In the genomic region with DNA sequence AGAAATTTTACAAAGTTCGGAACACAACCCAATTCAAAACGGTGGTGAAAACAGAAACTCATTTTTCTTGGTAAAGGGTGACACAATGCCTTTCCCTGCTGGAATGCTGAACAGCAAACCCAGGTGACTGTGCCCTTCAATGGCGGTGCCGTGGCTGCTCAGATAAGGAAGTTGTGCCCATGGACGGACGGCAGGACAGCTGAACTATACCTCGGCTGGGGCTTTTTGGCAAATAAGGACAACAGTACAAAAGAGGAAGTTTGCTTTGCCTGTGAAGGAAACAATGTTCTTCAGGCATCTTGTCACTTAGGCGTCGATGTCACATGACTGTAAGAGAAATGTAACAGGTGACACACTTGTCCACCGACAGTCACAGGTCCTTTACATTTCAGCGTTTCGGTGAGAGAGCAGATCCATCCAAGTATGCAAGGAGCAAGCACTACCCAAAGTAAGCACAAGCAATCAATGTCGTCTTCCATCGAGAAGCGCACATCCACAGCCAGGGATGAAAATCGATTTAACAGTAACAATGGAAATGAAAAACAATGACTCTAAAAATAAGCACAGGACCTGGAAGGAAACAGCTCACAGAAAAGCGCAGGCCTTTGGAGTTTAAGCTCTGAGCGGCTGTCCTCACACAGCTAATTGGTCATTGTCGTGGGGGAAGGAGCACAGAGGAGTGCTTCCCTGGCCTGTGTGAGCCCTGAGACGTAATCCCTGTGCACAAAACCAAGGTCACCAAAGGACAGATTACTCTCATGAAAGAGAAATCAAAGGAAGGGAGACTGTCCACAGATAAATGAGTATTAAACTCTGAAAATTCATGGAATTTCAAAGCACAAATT, we compare ENCODE assay signal across 13 mouse cellular contexts.
DNase-seq lines count a peak whose midpoint lies in the region; ATAC-seq and TF ChIP-seq lines count a peak whose summit lies in the region.
"Had no signal": no experiment of that assay in that cellular context is flagged by ENCODE, and none has a peak within 500 bp of the region (broad histone marks: within the 10 kb centered on the region; RNA-seq: fewer than 3 reads in every experiment).

No protein-coding gene starts in this region.

- peaks cover 13% of the 10 kb centered on the region; the same call in 1 of the 2 replicates for H3K36me3 ChIP-seq in kidney, embryonic 15.5 days
- peaks cover 9% of the 10 kb centered on the region; the same call in 1 of the 2 replicates for H3K36me3 ChIP-seq in kidney, embryonic 14.5 days (ENCODE audit: control insufficient read depth, insufficient read depth, low read length)
- H3K36me3 ChIP-seq in heart, postnatal 0 days (replicated peaks; ENCODE audit: control insufficient read depth, insufficient read depth, low read length) = peaks cover 4% of the 10 kb centered on the region; the same call in 1 of the 2 replicates
- no peaks in the 10 kb centered on the region for H3K36me3 ChIP-seq in forebrain, postnatal 0 days (ENCODE audit: insufficient read depth)
- H3K36me3 ChIP-seq in liver, embryonic 11.5 days (ENCODE audit: control insufficient read depth, insufficient read depth, low read length) = no peaks in the 10 kb centered on the region
- H3K36me3 ChIP-seq: forebrain, embryonic 12.5 days; liver, embryonic 15.5 days had no signal

- 72% methylated on average over 20 of the region's 20 CpGs for WGBS in kidney, embryonic 15.5 days
- WGBS in kidney, embryonic 14.5 days = 78% methylated on average over 20 of the region's 20 CpGs
- WGBS in heart, postnatal 0 days = 34% methylated on average over 20 of the region's 20 CpGs
- 46% methylated on average over 20 of the region's 20 CpGs for WGBS in forebrain, postnatal 0 days
- WGBS in liver, embryonic 11.5 days = 57% methylated on average over 20 of the region's 20 CpGs

- no peak overlapping the region for H3K4me3 ChIP-seq in kidney, embryonic 15.5 days (replicated peaks)
- H3K4me3 ChIP-seq in kidney, embryonic 14.5 days (ENCODE audit: low read length) = no peak overlapping the region
- peak overlapping the region; percentile 18; the same call in 1 of the 2 replicates for H3K4me3 ChIP-seq in heart, postnatal 0 days (ENCODE audit: low read depth, low read length)
- H3K4me3 ChIP-seq in forebrain, postnatal 0 days (ENCODE audit: low read depth, low read length) = no peak overlapping the region
- H3K4me3 ChIP-seq in liver, embryonic 11.5 days (ENCODE audit: low read depth, low read length) = no peak overlapping the region
- H3K4me3 ChIP-seq: forebrain, embryonic 12.5 days; liver, embryonic 15.5 days; myocyte had no signal

- H3K4me2 ChIP-seq in kidney, embryonic 15.5 days = no peak overlapping the region
- no peak overlapping the region for H3K4me2 ChIP-seq in kidney, embryonic 14.5 days (replicated peaks; ENCODE audit: low read depth, low read length)
- H3K4me2 ChIP-seq in heart, postnatal 0 days (ENCODE audit: low read depth, low read length) = peak overlapping the region; percentile 40
- H3K4me2 ChIP-seq in forebrain, postnatal 0 days (ENCODE audit: low read depth) = no peak overlapping the region
- H3K4me2 ChIP-seq in liver, embryonic 11.5 days = no peak overlapping the region
- H3K4me2 ChIP-seq: forebrain, embryonic 12.5 days; liver, embryonic 15.5 days had no signal

- DNase-seq in adrenal gland, postnatal 36 days = peak; percentile 36 to 43
- DNase-seq in heart, postnatal 0 days (ENCODE audit: low spot score) = peak; percentile 6
- no peak for DNase-seq in forebrain, postnatal 0 days
- DNase-seq in liver, embryonic 11.5 days (ENCODE audit: low spot score) = no peak
- DNase-seq: gastrocnemius, postnatal 14 days; spleen, adult 18-20 months had no signal

- H3K27me3 ChIP-seq in kidney, embryonic 15.5 days = no peaks in the 10 kb centered on the region
- no peaks in the 10 kb centered on the region for H3K27me3 ChIP-seq in kidney, embryonic 14.5 days (ENCODE audit: control insufficient read depth, insufficient read depth, low read length)
- H3K27me3 ChIP-seq in heart, postnatal 0 days (ENCODE audit: control insufficient read depth, insufficient read depth, low read length) = no peaks in the 10 kb centered on the region
- H3K27me3 ChIP-seq in forebrain, postnatal 0 days (ENCODE audit: insufficient read depth, low read length) = no peaks in the 10 kb centered on the region
- no peaks in the 10 kb centered on the region for H3K27me3 ChIP-seq in liver, embryonic 11.5 days (replicated peaks; ENCODE audit: control insufficient read depth, insufficient read depth, low read length)
- H3K27me3 ChIP-seq: forebrain, embryonic 12.5 days; liver, embryonic 15.5 days had no signal

- ATAC-seq in kidney, embryonic 15.5 days (replicated peaks; ENCODE audit: low FRiP score) = no peak
- no peak for ATAC-seq in kidney, embryonic 14.5 days (ENCODE audit: low FRiP score, low TSS enrichment)
- peak; percentile 91 for ATAC-seq in common myeloid progenitor, adult 5-6 weeks (replicated peaks; ENCODE audit: low read depth, poor library complexity, severe bottlenecking)
- peak; percentile 67 for ATAC-seq in heart, postnatal 0 days (ENCODE audit: insufficient read depth, low read depth)
- ATAC-seq in forebrain, postnatal 0 days = no peak
- ATAC-seq in liver, embryonic 11.5 days (replicated peaks; ENCODE audit: low FRiP score) = no peak
- ATAC-seq: inflammation-experienced regulatory T-cells, adult 6 months had no signal

- peak overlapping the region; percentile 51; the same call in 1 of the 2 replicates for H3K27ac ChIP-seq in kidney, embryonic 15.5 days
- H3K27ac ChIP-seq in kidney, embryonic 14.5 days (ENCODE audit: low read depth, low read length) = no peak overlapping the region
- peak overlapping the region; percentile 71 for H3K27ac ChIP-seq in heart, postnatal 0 days (ENCODE audit: low read depth)
- H3K27ac ChIP-seq in forebrain, postnatal 0 days (ENCODE audit: low read depth, low read length) = no peak overlapping the region
- H3K27ac ChIP-seq in liver, embryonic 11.5 days (ENCODE audit: low read depth, low read length) = no peak overlapping the region
- H3K27ac ChIP-seq: forebrain, embryonic 12.5 days; liver, embryonic 15.5 days had no signal

- TF ChIP-seq CTCF in heart, postnatal 0 days (IDR thresholded peaks at IDR 0.05; ENCODE audit: low read depth) = no peak
- TF ChIP-seq CTCF in forebrain, postnatal 0 days (IDR thresholded peaks at IDR 0.05; ENCODE audit: low read depth) = no peak

- H3K9me3 ChIP-seq in kidney, embryonic 15.5 days (replicated peaks) = no peaks in the 10 kb centered on the region
- no peaks in the 10 kb centered on the region for H3K9me3 ChIP-seq in kidney, embryonic 14.5 days (ENCODE audit: control insufficient read depth, low read length)
- H3K9me3 ChIP-seq in heart, postnatal 0 days (replicated peaks; ENCODE audit: control insufficient read depth, low read length) = no peaks in the 10 kb centered on the region
- no peaks in the 10 kb centered on the region for H3K9me3 ChIP-seq in forebrain, postnatal 0 days (ENCODE audit: low read length)
- H3K9me3 ChIP-seq in liver, embryonic 11.5 days (ENCODE audit: control insufficient read depth, low read length) = no peaks in the 10 kb centered on the region
- H3K9me3 ChIP-seq: forebrain, embryonic 12.5 days; liver, embryonic 15.5 days had no signal

- no peak overlapping the region for H3K9ac ChIP-seq in kidney, embryonic 15.5 days
- H3K9ac ChIP-seq in kidney, embryonic 14.5 days (ENCODE audit: low read depth, low read length) = no peak overlapping the region
- no peak overlapping the region; the same call in 1 of the 2 replicates for H3K9ac ChIP-seq in heart, postnatal 0 days (replicated peaks; ENCODE audit: low read depth, low read length)
- no peak overlapping the region for H3K9ac ChIP-seq in forebrain, postnatal 0 days
- H3K9ac ChIP-seq in liver, embryonic 11.5 days (ENCODE audit: low read depth, low read length) = no peak overlapping the region
- H3K9ac ChIP-seq: forebrain, embryonic 12.5 days; liver, embryonic 15.5 days had no signal

- H3K4me1 ChIP-seq in kidney, embryonic 15.5 days = no peaks in the 10 kb centered on the region
- no peaks in the 10 kb centered on the region for H3K4me1 ChIP-seq in kidney, embryonic 14.5 days (ENCODE audit: control insufficient read depth, insufficient read depth, low read length)
- H3K4me1 ChIP-seq in heart, postnatal 0 days (ENCODE audit: control insufficient read depth, insufficient read depth) = no peaks in the 10 kb centered on the region
- H3K4me1 ChIP-seq in forebrain, postnatal 0 days (ENCODE audit: insufficient read depth) = no peaks in the 10 kb centered on the region
- H3K4me1 ChIP-seq in liver, embryonic 11.5 days (replicated peaks; ENCODE audit: control insufficient read depth, insufficient read depth, low read length) = no peaks in the 10 kb centered on the region
- H3K4me1 ChIP-seq: liver, embryonic 15.5 days had no signal

- TF ChIP-seq EP300 in heart, postnatal 0 days (IDR thresholded peaks at IDR 0.05; ENCODE audit: low read depth) = no peak

Comparison
In these comparisons a context has a peak if more than half of its experiments do, and no peak if none do; other contexts are left out.
1. H3K27ac ChIP-seq: peak in kidney, embryonic 15.5 days (single experiment) and heart, postnatal 0 days (single experiment); none in kidney, embryonic 14.5 days (single experiment), forebrain, postnatal 0 days (single experiment) and liver, embryonic 11.5 days (single experiment).
2. ATAC-seq: peak in common myeloid progenitor, adult 5-6 weeks (single experiment) and heart, postnatal 0 days (single experiment); none in kidney, embryonic 15.5 days (single experiment), kidney, embryonic 14.5 days (single experiment), forebrain, postnatal 0 days (single experiment) and liver, embryonic 11.5 days (single experiment).
3. DNase-seq: peak in adrenal gland, postnatal 36 days (2 of 2) and heart, postnatal 0 days (single experiment); none in forebrain, postnatal 0 days (single experiment) and liver, embryonic 11.5 days (single experiment).